In genomic region chr8:111535491-111535890, GRCm38 (mm10) we compare ENCODE assay signal across 8 mouse cellular contexts. TPM values are rescaled to one million over a fixed set of nuclear protein-coding genes. Genes with fewer than 3 reads are reported as not detected.
DNase-seq lines count a peak whose midpoint lies in the region; ATAC-seq and TF ChIP-seq lines count a peak whose summit lies in the region.

No protein-coding gene starts in this region.

- no peak overlapping the region for H3K9ac ChIP-seq in heart, embryonic 14.5 days (ENCODE audit: low read length)
- no peak overlapping the region; the same call in 1 of the 2 replicates for H3K9ac ChIP-seq in hindbrain, postnatal 0 days (replicated peaks; ENCODE audit: low read length)
- no peak overlapping the region for H3K9ac ChIP-seq in midbrain, embryonic 13.5 days (replicated peaks)

- no peak for TF ChIP-seq CTCF in hindbrain, postnatal 0 days (IDR thresholded peaks at IDR 0.05; ENCODE audit: low read depth)
- no peak for TF ChIP-seq CTCF in left cerebral cortex, adult 2 months (IDR thresholded peaks at IDR 0.05)

- no peak for DNase-seq in heart, adult 8-10 months (ENCODE audit: low spot score)
- no peak for DNase-seq in embryonic facial prominence, embryonic 10.5 days (ENCODE audit: low spot score)
- DNase-seq in hindbrain, postnatal 0 days (ENCODE audit: low spot score) = no peak
- DNase-seq in urinary bladder, postnatal 36 days (ENCODE audit: low spot score in 2 of 2) = no peak
- DNase-seq in left cerebral cortex, adult 2 months (ENCODE audit: extremely low spot score in 1 of 2, low spot score in 2 of 2) = no peak

- H3K36me3 ChIP-seq in heart, embryonic 14.5 days (ENCODE audit: control insufficient read depth, insufficient read depth, low read length) = no peaks in the 10 kb centered on the region
- H3K36me3 ChIP-seq in embryonic facial prominence, embryonic 10.5 days (replicated peaks) = peaks cover 4% of the 10 kb centered on the region
- H3K36me3 ChIP-seq in hindbrain, postnatal 0 days (ENCODE audit: insufficient read depth, low read length) = no peaks in the 10 kb centered on the region
- no peaks in the 10 kb centered on the region for H3K36me3 ChIP-seq in midbrain, embryonic 13.5 days

- no peaks in the 10 kb centered on the region for H3K27me3 ChIP-seq in heart, embryonic 14.5 days (ENCODE audit: control insufficient read depth, insufficient read depth, low read length)
- no peaks in the 10 kb centered on the region for H3K27me3 ChIP-seq in embryonic facial prominence, embryonic 10.5 days (replicated peaks; ENCODE audit: low read depth, poor library complexity, severe bottlenecking)
- H3K27me3 ChIP-seq in hindbrain, postnatal 0 days (ENCODE audit: insufficient read depth, low read length) = no peaks in the 10 kb centered on the region
- no peaks in the 10 kb centered on the region for H3K27me3 ChIP-seq in midbrain, embryonic 13.5 days

- WGBS in heart, embryonic 14.5 days = 29% methylated on average over 5 of the region's 5 CpGs
- WGBS in embryonic facial prominence, embryonic 10.5 days = 49% methylated on average over 5 of the region's 5 CpGs
- WGBS in hindbrain, postnatal 0 days = 31% methylated on average over 5 of the region's 5 CpGs
- 30% methylated on average over 5 of the region's 5 CpGs for WGBS in midbrain, embryonic 13.5 days

- intact Hi-C loops in left cerebral cortex, adult 2 months (cut with DNase I) = loop anchor here (5.0 kb wide), 3 partner anchors 42 to 107 kb away; partner anchors contain the start of gene Zfp1

- H3K4me3 ChIP-seq in heart, embryonic 14.5 days (ENCODE audit: control insufficient read depth in 1 of 2, insufficient read depth in 1 of 2, low read depth in 1 of 2, low read length in 2 of 2) = peak overlapping the region in 1 of 2 experiments; percentile 95; a peak in 2 of 4 replicates
- H3K4me3 ChIP-seq in embryonic facial prominence, embryonic 10.5 days = peak overlapping the region; percentile 98
- peak overlapping the region; percentile 96; the same call in 1 of the 2 replicates for H3K4me3 ChIP-seq in hindbrain, postnatal 0 days (ENCODE audit: low read length)
- H3K4me3 ChIP-seq in midbrain, embryonic 13.5 days (replicated peaks) = peak overlapping the region; percentile 99
- H3K4me3 ChIP-seq in left cerebral cortex, adult 2 months = no peak overlapping the region

- no peak overlapping the region for H3K27ac ChIP-seq in heart, embryonic 14.5 days (replicated peaks in 1 of 2; ENCODE audit: control insufficient read depth in 1 of 2, insufficient read depth in 1 of 2, low read depth in 2 of 2, low read length in 2 of 2)
- peak overlapping the region; percentile 98 for H3K27ac ChIP-seq in embryonic facial prominence, embryonic 10.5 days (replicated peaks)
- H3K27ac ChIP-seq in hindbrain, postnatal 0 days = no peak overlapping the region
- peak overlapping the region; percentile 98; the same call in 1 of the 2 replicates for H3K27ac ChIP-seq in midbrain, embryonic 13.5 days
- H3K27ac ChIP-seq in left cerebral cortex, adult 2 months = no peak overlapping the region

- no peaks in the 10 kb centered on the region for H3K9me3 ChIP-seq in heart, embryonic 14.5 days (ENCODE audit: control insufficient read depth, low read length)
- no peaks in the 10 kb centered on the region for H3K9me3 ChIP-seq in embryonic facial prominence, embryonic 10.5 days
- H3K9me3 ChIP-seq in hindbrain, postnatal 0 days (ENCODE audit: low read length) = no peaks in the 10 kb centered on the region
- no peaks in the 10 kb centered on the region for H3K9me3 ChIP-seq in midbrain, embryonic 13.5 days

- no peak for ATAC-seq in heart, embryonic 14.5 days (ENCODE audit: insufficient number of reproducible peaks, insufficient read depth, low FRiP score, low read depth)
- no peak for ATAC-seq in hindbrain, postnatal 0 days
- no peak for ATAC-seq in midbrain, embryonic 13.5 days
- no peak for ATAC-seq in erythroid progenitor cell, adult 5-6 weeks (replicated peaks; ENCODE audit: low FRiP score, poor library complexity, severe bottlenecking)

- H3K4me1 ChIP-seq in heart, embryonic 14.5 days (ENCODE audit: control insufficient read depth in 2 of 2, insufficient read depth in 2 of 2, low read length in 2 of 2) = peaks cover 10 to 30% of the 10 kb centered on the region in 2 experiments
- H3K4me1 ChIP-seq in embryonic facial prominence, embryonic 10.5 days = peaks cover 32% of the 10 kb centered on the region
- peaks cover 11% of the 10 kb centered on the region for H3K4me1 ChIP-seq in hindbrain, postnatal 0 days (ENCODE audit: insufficient read depth, low read length)
- H3K4me1 ChIP-seq in midbrain, embryonic 13.5 days (replicated peaks) = peaks cover 36% of the 10 kb centered on the region

- H3K4me2 ChIP-seq in heart, embryonic 14.5 days (ENCODE audit: low read length) = peak overlapping the region; percentile 88
- peak overlapping the region; percentile 71 for H3K4me2 ChIP-seq in hindbrain, postnatal 0 days (ENCODE audit: low read depth, low read length)
- H3K4me2 ChIP-seq in midbrain, embryonic 13.5 days (replicated peaks) = peak overlapping the region; percentile 99

RNA-seq across cellular contexts. Expression of gene Znrf1, which starts 0.4 kb away (rescaled TPM):
- 29.7 and 33.8 TPM in 2 replicates for polyA plus RNA-seq in heart, embryonic 14.5 days (2014; fragmentation: Nextera tagmentation; extraction: Ambion mirVana)
- 10 to 100 TPM; 52.7 to 71.3 (median 59.2) TPM for total RNA-seq in heart, adult 8-10 months (2022)
- polyA plus RNA-seq in embryonic facial prominence, embryonic 10.5 days (2016; fragmentation: Nextera tagmentation; extraction: Ambion mirVana) = 32.0 and 36.3 TPM in 2 replicates
- total RNA-seq in hindbrain, postnatal 0 days (2014; rRNA removed) = 193 and 194 TPM in 2 replicates
- 72.2 and 76.1 TPM in 2 replicates for polyA plus RNA-seq in hindbrain, postnatal 0 days (2015; fragmentation: Nextera tagmentation; extraction: Ambion mirVana)
- 62.4 and 80.7 TPM in 2 replicates for polyA plus RNA-seq in midbrain, embryonic 13.5 days (2015; fragmentation: Nextera tagmentation; extraction: Ambion mirVana)
- 7.9 and 19.7 TPM in 2 replicates for total RNA-seq in erythroid progenitor cell, adult 5-6 weeks (2015; ENCODE audit: low replicate concordance)
- total RNA-seq in erythroid progenitor cell, adult 5-6 weeks (2017; ENCODE audit: low replicate concordance) = 4.8 and 13.7 TPM in 2 replicates
- total RNA-seq in left cerebral cortex, adult 2 months (2021) = 100 to 1,000 TPM; 166 to 171 TPM

RNA-seq across cellular contexts. Expression of gene Wdr59, which starts 13.6 kb away (rescaled TPM):
- polyA plus RNA-seq in heart, embryonic 14.5 days (2014; fragmentation: Nextera tagmentation; extraction: Ambion mirVana) = 3.0 and 3.4 TPM in 2 replicates
- total RNA-seq in heart, adult 8-10 months (2022) = 1 to 10 TPM; 6.5 to 7.4 (median 7.0) TPM
- 5.4 and 6.6 TPM in 2 replicates for polyA plus RNA-seq in embryonic facial prominence, embryonic 10.5 days (2016; fragmentation: Nextera tagmentation; extraction: Ambion mirVana)
- total RNA-seq in hindbrain, postnatal 0 days (2014; rRNA removed) = 10.5 and 15.0 TPM in 2 replicates
- 6.4 and 6.6 TPM in 2 replicates for polyA plus RNA-seq in hindbrain, postnatal 0 days (2015; fragmentation: Nextera tagmentation; extraction: Ambion mirVana)
- 6.7 TPM in 2 replicates for polyA plus RNA-seq in midbrain, embryonic 13.5 days (2015; fragmentation: Nextera tagmentation; extraction: Ambion mirVana)
- 1.4 and 2.5 TPM in 2 replicates for total RNA-seq in erythroid progenitor cell, adult 5-6 weeks (2015; ENCODE audit: low replicate concordance)
- 0.98 and 1.3 TPM in 2 replicates for total RNA-seq in erythroid progenitor cell, adult 5-6 weeks (2017; ENCODE audit: low replicate concordance)
- total RNA-seq in left cerebral cortex, adult 2 months (2021) = 10 to 100 TPM; 18.9 to 20.0 TPM

Comparison
In these comparisons a context has a peak if more than half of its experiments do, and no peak if none do; other contexts are left out.
1. H3K27ac ChIP-seq: peak in embryonic facial prominence, embryonic 10.5 days (single experiment) and midbrain, embryonic 13.5 days (single experiment); none in heart, embryonic 14.5 days (0 of 2), hindbrain, postnatal 0 days (single experiment) and left cerebral cortex, adult 2 months (single experiment).
2. Peak in every context shown above with its lines, with median percentiles within 50 percentile points of each other: H3K4me2 ChIP-seq.